Mouse (Mus musculus) small intestine, adult 2 months (tissue): ENCODE data around the gene Cse1l.

Experiments used
- CTCF ChIP-seq: fragments of 200-500 bp; IDR thresholded peaks from 2 replicates; pipeline ENCODE4 v1.5.1; 2012; ENCODE audit warnings: low read depth, mild to moderate bottlenecking, control low read depth, inconsistent platforms, low read length, moderate library complexity, mixed read lengths; ENCODE audit not compliant: insufficient replicate concordance, insufficient read length; ENCODE audit errors: extremely low read depth
- POLR2A ChIP-seq: fragments of 200-500 bp; IDR thresholded peaks from 2 replicates; pipeline ENCODE4 v1.6.1; 2012; ENCODE audit warnings: low read depth, mild to moderate bottlenecking, control low read depth, inconsistent platforms, low read length, moderate library complexity

DNA sequence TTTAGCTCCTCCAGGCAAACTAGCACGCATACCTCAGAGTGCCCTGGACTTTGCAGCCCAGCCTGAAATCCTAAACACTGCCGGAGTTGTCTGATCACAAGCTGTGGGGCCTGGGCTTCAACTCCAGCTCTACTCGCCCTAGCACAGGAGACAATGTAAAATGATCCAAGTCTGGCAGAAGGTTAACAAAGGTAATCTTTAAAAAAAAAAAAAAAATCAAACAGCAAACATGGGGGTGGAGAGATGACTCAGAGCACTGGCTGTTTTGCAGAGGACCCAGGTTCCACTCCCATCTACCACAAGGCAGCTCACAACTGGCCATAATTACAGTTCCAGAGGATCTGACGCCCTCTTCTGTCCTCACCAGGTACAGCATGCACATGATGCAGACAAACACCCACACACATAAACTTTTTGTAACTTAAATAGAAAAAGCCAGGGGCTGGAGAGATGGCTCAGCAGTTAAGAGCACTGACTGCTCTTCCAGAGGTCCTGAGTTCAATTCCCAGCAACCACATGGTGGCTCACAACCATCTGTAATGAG is 77.6 kb downstream of the Cse1l start:
- TF ChIP-seq POLR2A (no peak), CTCF (no peak)
